Mouse (Mus musculus) CD8-positive naive resting alpha-beta T cell, adult 57 days (primary cell): ENCODE measurements around the gene Gm4064. TPM values are rescaled to one million over a fixed set of nuclear protein-coding genes. Genes with fewer than 3 reads are reported as not detected.

Source experiments
- total RNA-seq: library from RNA; stranded (reverse); gene quantifications from one replicate; pipeline ENCODE4 v1.2.4, GENCODE M21; 2023

Gene Gm4064
- not detected for total RNA-seq

DNA sequence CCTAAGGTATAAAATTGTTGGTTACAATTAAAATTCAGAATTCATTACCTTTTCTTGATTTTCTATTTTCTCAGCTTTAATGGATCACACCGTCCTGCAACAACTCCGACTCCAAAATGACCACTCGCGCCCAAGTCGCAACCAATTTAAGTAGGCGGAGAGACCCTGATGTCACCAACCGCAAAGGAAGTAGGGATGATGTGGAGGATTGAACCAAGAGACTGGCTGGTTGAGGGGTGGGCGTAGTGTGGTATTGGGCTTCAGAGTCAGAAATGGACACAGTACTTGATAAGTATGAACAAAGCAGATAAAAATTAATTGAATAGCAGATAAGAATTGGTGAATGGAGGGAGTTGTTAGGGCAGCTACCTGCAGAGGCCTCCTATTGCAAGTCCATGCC lies at the start of gene Gm4064:
TSS of gene Gm4064 (minus strand) at position 101 of the 400 bp plus-strand sequence.

DNA sequence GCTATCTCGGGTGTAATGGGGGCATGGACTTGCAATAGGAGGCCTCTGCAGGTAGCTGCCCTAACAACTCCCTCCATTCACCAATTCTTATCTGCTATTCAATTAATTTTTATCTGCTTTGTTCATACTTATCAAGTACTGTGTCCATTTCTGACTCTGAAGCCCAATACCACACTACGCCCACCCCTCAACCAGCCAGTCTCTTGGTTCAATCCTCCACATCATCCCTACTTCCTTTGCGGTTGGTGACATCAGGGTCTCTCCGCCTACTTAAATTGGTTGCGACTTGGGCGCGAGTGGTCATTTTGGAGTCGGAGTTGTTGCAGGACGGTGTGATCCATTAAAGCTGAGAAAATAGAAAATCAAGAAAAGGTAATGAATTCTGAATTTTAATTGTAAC lies 34.4 kb upstream of the Gm4064 start, which contains the start of the genes Rbmy and Gm10256:
TSS of gene Rbmy (plus strand) at position 301 of the 400 bp plus-strand sequence.
TSS of gene Gm10256 (plus strand) at position 320 of the 400 bp plus-strand sequence.

Other genes starting within 250 kb of the Gm4064 start
- not detected for gene H2al2c, start 197.1 kb downstream of the Gm4064 start, total RNA-seq
- gene Sry, start 132.5 kb downstream of the Gm4064 start, total RNA-seq, result not detected
- gene H2al2b, start 75.5 kb downstream of the Gm4064 start, total RNA-seq, result not detected
- not detected for gene Rbmy, start 34.5 kb upstream of the Gm4064 start, total RNA-seq
- not detected for gene Gm10256, start 34.5 kb upstream of the Gm4064 start, total RNA-seq
- gene Gm10352, start 104.8 kb upstream of the Gm4064 start, total RNA-seq, result not detected
- not detected for gene Gm29289, start 136.4 kb upstream of the Gm4064 start, total RNA-seq